Comparison of ENCODE assay signal across 14 mouse cellular contexts in genomic region chr10:91230400-91230799, GRCm38 (mm10). TPM values are rescaled to one million over a fixed set of nuclear protein-coding genes. Genes with fewer than 3 reads are reported as not detected.
A peak's percentile ranks its signal among the peaks of the same experiment; 100 is the strongest.
DNase-seq lines count a peak whose midpoint lies in the region; ATAC-seq and TF ChIP-seq lines count a peak whose summit lies in the region.
"Had no signal": no experiment of that assay in that cellular context is flagged by ENCODE, and none has a peak within 500 bp of the region (broad histone marks: within the 10 kb centered on the region; RNA-seq: fewer than 3 reads in every experiment).

No protein-coding gene starts in this region.

- H3K4me2 ChIP-seq in hindbrain, postnatal 0 days (ENCODE audit: low read depth, low read length), result no peak overlapping the region
- H3K4me2 ChIP-seq in intestine, embryonic 14.5 days (ENCODE audit: low read length), result no peak overlapping the region

- H3K4me1 ChIP-seq in hindbrain, postnatal 0 days (ENCODE audit: insufficient read depth, low read length), result peaks cover 10% of the 10 kb centered on the region
- H3K4me1 ChIP-seq in hindbrain, embryonic 10.5 days (replicated peaks), result peaks cover 27% of the 10 kb centered on the region
- H3K4me1 ChIP-seq in intestine, embryonic 14.5 days (replicated peaks; ENCODE audit: control insufficient read depth, insufficient read depth, low read length), result peaks cover 12% of the 10 kb centered on the region
- peaks cover 37% of the 10 kb centered on the region for H3K4me1 ChIP-seq in forebrain, embryonic 10.5 days

- H3K9ac ChIP-seq in hindbrain, postnatal 0 days (replicated peaks; ENCODE audit: low read length), result no peak overlapping the region
- H3K9ac ChIP-seq in intestine, embryonic 14.5 days (ENCODE audit: low read length), result no peak overlapping the region
- H3K9ac ChIP-seq: forebrain, embryonic 15.5 days; hindbrain, embryonic 15.5 days had no signal

- no peak overlapping the region for H3K4me3 ChIP-seq in hindbrain, postnatal 0 days (ENCODE audit: low read length)
- H3K4me3 ChIP-seq in hindbrain, embryonic 10.5 days, result no peak overlapping the region
- no peak overlapping the region for H3K4me3 ChIP-seq in intestine, embryonic 14.5 days (ENCODE audit: low read depth, low read length)
- H3K4me3 ChIP-seq in forebrain, embryonic 10.5 days, result no peak overlapping the region
- H3K4me3 ChIP-seq: myocyte had no signal

- no peak for TF ChIP-seq CTCF in hindbrain, postnatal 0 days (IDR thresholded peaks at IDR 0.05; ENCODE audit: low read depth)

- no peaks in the 10 kb centered on the region for H3K36me3 ChIP-seq in hindbrain, postnatal 0 days (ENCODE audit: insufficient read depth, low read length)
- H3K36me3 ChIP-seq in hindbrain, embryonic 10.5 days, result no peaks in the 10 kb centered on the region
- no peaks in the 10 kb centered on the region for H3K36me3 ChIP-seq in intestine, embryonic 14.5 days (ENCODE audit: control insufficient read depth, insufficient read depth, low read length)
- no peaks in the 10 kb centered on the region for H3K36me3 ChIP-seq in forebrain, embryonic 10.5 days (replicated peaks)
- H3K36me3 ChIP-seq: forebrain, embryonic 15.5 days; hindbrain, embryonic 15.5 days had no signal

- H3K9me3 ChIP-seq in hindbrain, postnatal 0 days (ENCODE audit: low read length), result no peaks in the 10 kb centered on the region
- H3K9me3 ChIP-seq in hindbrain, embryonic 10.5 days, result no peaks in the 10 kb centered on the region
- H3K9me3 ChIP-seq in intestine, embryonic 14.5 days (ENCODE audit: control insufficient read depth, low read length), result no peaks in the 10 kb centered on the region
- H3K9me3 ChIP-seq in forebrain, embryonic 10.5 days, result no peaks in the 10 kb centered on the region
- H3K9me3 ChIP-seq: forebrain, embryonic 15.5 days; hindbrain, embryonic 15.5 days had no signal

- DNase-seq in hindbrain, postnatal 0 days (ENCODE audit: low spot score), result no peak
- no peak for DNase-seq in hindbrain, embryonic 10.5 days (ENCODE audit: low spot score)
- peak; percentile 46 for DNase-seq in Muller cell, postnatal 12 days (ENCODE audit: inconsistent ontology term)
- peak; percentile 71 to 84 for DNase-seq in heart, adult 18-20 months
- no peak for DNase-seq in intestine, embryonic 14.5 days (ENCODE audit: low spot score)
- no peak for DNase-seq in urinary bladder, postnatal 4 days (ENCODE audit: low spot score in 2 of 2)
- no peak for DNase-seq in spleen, adult 12 weeks (ENCODE audit: low spot score)
- no peak for DNase-seq in forebrain, embryonic 10.5 days (ENCODE audit: extremely low spot score, low spot score)
- DNase-seq: cerebellum, adult 9-11 months; thymus, adult 2 months had no signal

- 58% methylated on average over 4 of the region's 4 CpGs for WGBS in hindbrain, postnatal 0 days
- WGBS in hindbrain, embryonic 10.5 days, result 53% methylated on average over 4 of the region's 4 CpGs
- WGBS in intestine, embryonic 14.5 days, result 35% methylated on average over 4 of the region's 4 CpGs
- WGBS in forebrain, embryonic 10.5 days, result 77% methylated on average over 4 of the region's 4 CpGs

- 0 out of 2 replicates have a peak overlapping the region, but pooled peaks have one; percentile 17 for H3K27ac ChIP-seq in hindbrain, postnatal 0 days
- H3K27ac ChIP-seq in hindbrain, embryonic 10.5 days, result no peak overlapping the region
- H3K27ac ChIP-seq in intestine, embryonic 14.5 days (ENCODE audit: low read depth), result peak overlapping the region; percentile 78; the same call in 1 of the 2 replicates
- H3K27ac ChIP-seq in forebrain, embryonic 10.5 days, result no peak overlapping the region

- ATAC-seq in hindbrain, postnatal 0 days, result no peak
- ATAC-seq in intestine, embryonic 14.5 days (replicated peaks; ENCODE audit: low FRiP score, low TSS enrichment, low read depth), result no peak

- H3K27me3 ChIP-seq in hindbrain, postnatal 0 days (ENCODE audit: insufficient read depth, low read length), result no peaks in the 10 kb centered on the region
- no peaks in the 10 kb centered on the region for H3K27me3 ChIP-seq in hindbrain, embryonic 10.5 days (ENCODE audit: insufficient read depth, poor library complexity, severe bottlenecking)
- no peaks in the 10 kb centered on the region for H3K27me3 ChIP-seq in intestine, embryonic 14.5 days (replicated peaks; ENCODE audit: control insufficient read depth, insufficient read depth, low read length)
- H3K27me3 ChIP-seq in forebrain, embryonic 10.5 days (ENCODE audit: poor library complexity, severe bottlenecking), result no peaks in the 10 kb centered on the region
- H3K27me3 ChIP-seq: CH12.LX; forebrain, embryonic 15.5 days; hindbrain, embryonic 15.5 days had no signal

RNA-seq across cellular contexts. Expression of gene Tmpo, which starts 49.3 kb away (rescaled TPM):
- 102 and 110 TPM in 2 replicates for total RNA-seq in hindbrain, postnatal 0 days (2014; rRNA removed)
- polyA plus RNA-seq in hindbrain, postnatal 0 days (2015; fragmentation: Nextera tagmentation; extraction: Ambion mirVana), result 66.9 and 72.1 TPM in 2 replicates
- polyA plus RNA-seq in hindbrain, embryonic 10.5 days (2016; fragmentation: Nextera tagmentation; extraction: Ambion mirVana), result 234 and 258 TPM in 2 replicates
- 10 to 100 TPM; 34.0 to 42.4 TPM for total RNA-seq in heart, adult 18-20 months (2021)
- 219 TPM in 2 replicates for polyA plus RNA-seq in intestine, embryonic 14.5 days (2014; fragmentation: Nextera tagmentation; extraction: Ambion mirVana)
- 261 and 275 TPM in 2 replicates for polyA plus RNA-seq in forebrain, embryonic 10.5 days (2016; fragmentation: Nextera tagmentation; extraction: Ambion mirVana)

Comparison
In these comparisons a context has a peak if more than half of its experiments do, and no peak if none do; other contexts are left out.
1. H3K27ac ChIP-seq: peak in hindbrain, postnatal 0 days (single experiment) and intestine, embryonic 14.5 days (single experiment); none in hindbrain, embryonic 10.5 days (single experiment) and forebrain, embryonic 10.5 days (single experiment).
2. DNase-seq: peak in Muller cell, postnatal 12 days (single experiment) and heart, adult 18-20 months (2 of 2); none in hindbrain, postnatal 0 days (single experiment), hindbrain, embryonic 10.5 days (single experiment), intestine, embryonic 14.5 days (single experiment), urinary bladder, postnatal 4 days (0 of 2), spleen, adult 12 weeks (single experiment) and forebrain, embryonic 10.5 days (single experiment).